Mouse (Mus musculus) CH12.LX (cell line): ENCODE results near the gene Als2cl. TPM values are rescaled to one million over a fixed set of nuclear protein-coding genes. Genes with fewer than 3 reads are reported as not detected.

Experiments
- DNase-seq: peaks from one replicate; pipeline ENCODE4 v3.0.0-alpha.2; 2013; ENCODE audit errors: extremely low read depth
- H3K27ac ChIP-seq: 2 replicates; pipeline ENCODE4 v1.5.1; 2012; ENCODE audit warnings: low read depth, mild to moderate bottlenecking, control low read depth, moderate library complexity; ENCODE audit not compliant: insufficient read depth
- H3K27me3 ChIP-seq: replicated peaks from 2 replicates; pipeline ENCODE3; 2012; ENCODE audit warnings: inconsistent platforms
- H3K36me3 ChIP-seq, 2 experiments: replicated peaks in 1 of 2; 2 replicates each; pipeline versions ENCODE3 to v1.6.1; 2012; ENCODE audit warnings: inconsistent platforms in 1 of 2, low read length in 1 of 2, mild to moderate bottlenecking in 1 of 2, mixed read lengths in 1 of 2, moderate library complexity in 1 of 2; ENCODE audit not compliant: control insufficient read depth in 1 of 2, insufficient read depth in 1 of 2
- H3K4me1 ChIP-seq, 2 experiments: 2 replicates each; pipeline ENCODE4 v1.6.1; 2012; ENCODE audit warnings: inconsistent platforms in 1 of 2, moderate library complexity in 1 of 2; ENCODE audit not compliant: insufficient read depth in 2 of 2, control insufficient read depth in 1 of 2
- H3K4me2 ChIP-seq: 2 replicates; pipeline ENCODE4 v1.6.1; 2012; ENCODE audit warnings: low read depth, mild to moderate bottlenecking, control low read depth; ENCODE audit not compliant: poor library complexity, insufficient read depth, severe bottlenecking
- H3K4me3 ChIP-seq, 3 experiments: fragments of 150-350 bp in 1 of 3; sonication (generic) in 1 of 3; replicated peaks in 1 of 3; 2 replicates each; pipeline versions ENCODE3 to v1.5.1; 2011 to 2012; ENCODE audit warnings: low read depth in 2 of 3, low read length in 2 of 3, mild to moderate bottlenecking in 2 of 3, moderate library complexity in 2 of 3, control low read depth in 1 of 3, improper control_type of control experiment in 1 of 3, inconsistent platforms in 1 of 3, mixed read lengths in 1 of 3; ENCODE audit not compliant: poor library complexity in 1 of 3
- H3K79me2 ChIP-seq: replicated peaks from 2 replicates; pipeline ENCODE4 v1.6.1; 2012; ENCODE audit warnings: mild to moderate bottlenecking, moderate library complexity; ENCODE audit not compliant: control insufficient read depth, poor library complexity, insufficient read depth, severe bottlenecking; ENCODE audit errors: extremely low read depth
- H3K9ac ChIP-seq: 2 replicates; pipeline ENCODE4 v1.6.1; 2012; ENCODE audit warnings: low read depth, mild to moderate bottlenecking, control low read depth, moderate library complexity; ENCODE audit not compliant: insufficient read depth
- H3K9me3 ChIP-seq: replicated peaks from 2 replicates; pipeline ENCODE3; 2012; ENCODE audit warnings: low read length, inconsistent platforms, mixed read lengths
- CHD1 ChIP-seq: IDR thresholded peaks from 2 replicates; pipeline ENCODE4 v1.6.1; 2012; ENCODE audit warnings: low read depth, low read length, improper control_type of control experiment, inconsistent platforms
- CTCF ChIP-seq, 2 experiments: IDR thresholded peaks in 1 of 2; conservative IDR thresholded peaks in 1 of 2; 2 replicates each; pipeline ENCODE4 v1.5.1; 2011 to 2012; ENCODE audit warnings: low read depth in 2 of 2, low read length in 2 of 2, improper control_type of control experiment in 1 of 2, inconsistent platforms in 1 of 2, mild to moderate bottlenecking in 1 of 2, moderate library complexity in 1 of 2
- E2F4 ChIP-seq: IDR thresholded peaks from 2 replicates; pipeline ENCODE4 v1.6.1; 2011; ENCODE audit warnings: low read depth, low read length, improper control_type of control experiment; ENCODE audit not compliant: insufficient replicate concordance
- ELF1 ChIP-seq: IDR thresholded peaks from 2 replicates; pipeline ENCODE4 v1.6.1; 2014; ENCODE audit warnings: low read depth, mild to moderate bottlenecking, inconsistent platforms, low read length, improper control_type of control experiment
- EP300 ChIP-seq: IDR thresholded peaks from 2 replicates; pipeline ENCODE4 v1.6.1; 2011; ENCODE audit warnings: low read length, improper control_type of control experiment
- ETS1 ChIP-seq: conservative IDR thresholded peaks from 2 replicates; pipeline ENCODE4 v1.6.1; 2012; ENCODE audit warnings: low read depth, mild to moderate bottlenecking, inconsistent platforms, low read length, improper control_type of control experiment, moderate library complexity
- GABPA ChIP-seq: IDR thresholded peaks from 2 replicates; pipeline ENCODE4 v1.6.1; 2012; ENCODE audit warnings: low read depth, low read length, improper control_type of control experiment, inconsistent platforms; ENCODE audit not compliant: insufficient replicate concordance
- HCFC1 ChIP-seq: IDR thresholded peaks from 2 replicates; pipeline ENCODE4 v1.6.1; 2012; ENCODE audit warnings: low read depth, mild to moderate bottlenecking, inconsistent platforms, low read length, improper control_type of control experiment
- IRF4 ChIP-seq: IDR thresholded peaks from 2 replicates; pipeline ENCODE4 v1.6.1; 2014; ENCODE audit warnings: low read depth, mild to moderate bottlenecking, inconsistent platforms, low read length, improper control_type of control experiment
- JUND ChIP-seq: conservative IDR thresholded peaks from 2 replicates; pipeline ENCODE4 v1.6.1; 2011; ENCODE audit warnings: low read depth, low read length, improper control_type of control experiment
- KAT2A ChIP-seq: IDR thresholded peaks from 2 replicates; pipeline ENCODE4 v1.6.1; 2012; ENCODE audit warnings: low read length, improper control_type of control experiment, inconsistent platforms; ENCODE audit not compliant: insufficient replicate concordance
- MAFK ChIP-seq: IDR thresholded peaks from 2 replicates; pipeline ENCODE4 v1.6.1; 2011; ENCODE audit warnings: low read length, improper control_type of control experiment; ENCODE audit not compliant: insufficient replicate concordance
- MAX ChIP-seq: IDR thresholded peaks from 2 replicates; pipeline ENCODE4 v1.6.1; 2011; ENCODE audit warnings: low read length, improper control_type of control experiment
- MAZ ChIP-seq: IDR thresholded peaks from 2 replicates; pipeline ENCODE4 v1.6.1; 2012; ENCODE audit warnings: low read depth, mild to moderate bottlenecking, inconsistent platforms, low read length, improper control_type of control experiment, moderate library complexity
- MEF2A ChIP-seq: IDR thresholded peaks from 2 replicates; pipeline ENCODE4 v1.6.1; 2014; ENCODE audit warnings: low read depth, mild to moderate bottlenecking, inconsistent platforms, low read length, improper control_type of control experiment, borderline replicate concordance
- MXI1 ChIP-seq: IDR thresholded peaks from 2 replicates; pipeline ENCODE4 v1.6.1; 2011; ENCODE audit warnings: mild to moderate bottlenecking, low read depth, low read length, improper control_type of control experiment
- MYC ChIP-seq: IDR thresholded peaks from 2 replicates; pipeline ENCODE4 v1.6.1; 2011; ENCODE audit warnings: low read depth, mild to moderate bottlenecking, improper control_type of control experiment, low read length
- NRF1 ChIP-seq: IDR thresholded peaks from 2 replicates; pipeline ENCODE4 v1.6.1; 2014; ENCODE audit warnings: low read depth, mild to moderate bottlenecking, inconsistent platforms, low read length, improper control_type of control experiment, moderate library complexity
- POLR2AphosphoS2 ChIP-seq: IDR thresholded peaks from 2 replicates; pipeline ENCODE4 v1.6.1; 2011; ENCODE audit warnings: low read depth, low read length, improper control_type of control experiment
- RAD21 ChIP-seq: IDR thresholded peaks from 2 replicates; pipeline ENCODE4 v1.6.1; 2011; ENCODE audit warnings: low read depth, mild to moderate bottlenecking, low read length, improper control_type of control experiment, moderate library complexity
- SIN3A ChIP-seq: IDR thresholded peaks from 2 replicates; pipeline ENCODE4 v1.6.1; 2012; ENCODE audit warnings: low read length, improper control_type of control experiment, inconsistent platforms
- TCF12 ChIP-seq: IDR thresholded peaks from 2 replicates; pipeline ENCODE4 v1.6.1; 2014; ENCODE audit warnings: low read depth, mild to moderate bottlenecking, inconsistent platforms, low read length, improper control_type of control experiment
- USF1 ChIP-seq: IDR thresholded peaks from 2 replicates; pipeline ENCODE4 v1.6.1; 2014; ENCODE audit warnings: low read depth, mild to moderate bottlenecking, inconsistent platforms, low read length, improper control_type of control experiment
- USF2 ChIP-seq: conservative IDR thresholded peaks from 2 replicates; pipeline ENCODE4 v1.6.1; 2011; ENCODE audit warnings: low read depth, low read length, improper control_type of control experiment
- ZC3H11A ChIP-seq: IDR thresholded peaks from 2 replicates; pipeline ENCODE4 v1.6.1; 2012; ENCODE audit warnings: low read depth, mild to moderate bottlenecking, inconsistent platforms, low read length, improper control_type of control experiment
- ZKSCAN1 ChIP-seq: IDR thresholded peaks from 2 replicates; pipeline ENCODE4 v1.6.1; 2012; ENCODE audit warnings: low read depth, inconsistent platforms, low read length, improper control_type of control experiment, borderline replicate concordance
- dilution Hi-C: fragments of 300-500 bp; cut with MboI; formaldehyde crosslinking; loops from 2 replicates; pipeline ENCODE4 v1.14.3; 2020; ENCODE audit warnings: low sequenced_read_pairs; ENCODE audit not compliant: extremely low pct_unique_long_range_greater_than_20kb, extremely low pct_ligation_motif_present
- in situ Hi-C: fragments of 300-500 bp; cut with MboI; formaldehyde crosslinking; loops from 3 replicates; pipeline ENCODE4 v1.14.3; 2019; ENCODE audit warnings: low sequenced_read_pairs, low pct_ligation_motif_present, low pct_unique_long_range_greater_than_20kb, mixed read lengths
- polyA plus RNA-seq: library from polyadenylated mRNA; unstranded; fragments of >175 nt; gene quantifications from 2 replicates; pipeline ENCODE4 v1.2.1, GENCODE M21; 2012; ENCODE audit warnings: low read depth; ENCODE audit not compliant: insufficient read length
- total RNA-seq, 2 experiments: library from RNA; depleted of rRNA; stranded (reverse); fragments of 300-350 nt in 1 of 2; fragments of >200 nt in 1 of 2; gene quantifications; 2 replicates each; pipeline ENCODE4 v1.2.3; 2012 to 2014

The Als2cl gene
- total and polyA plus RNA-seq, 3 experiments: 2.4 to 3.4 (median 2.5) TPM

DNA sequence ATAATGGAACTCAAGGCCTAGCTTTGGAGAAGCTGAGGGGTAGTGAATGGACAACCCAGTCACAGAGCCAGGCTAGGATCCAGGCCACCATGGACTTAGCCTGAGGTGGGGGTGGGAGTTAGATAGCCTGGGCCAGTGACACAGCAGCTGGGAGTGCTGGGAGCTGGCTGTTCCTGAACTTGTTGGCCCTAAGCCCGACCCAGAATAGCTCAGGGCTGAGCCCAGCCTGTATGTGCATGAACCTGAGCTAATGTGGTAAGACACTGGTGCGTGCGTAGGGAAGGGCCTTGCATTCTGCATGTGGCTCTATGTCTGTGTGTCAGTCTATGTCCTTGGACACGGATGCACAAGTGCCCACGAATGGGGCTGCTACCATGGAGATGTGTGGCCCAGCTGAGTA lies 1.8 kb upstream of the Als2cl start:
- Histone ChIP-seq H3K9ac (no peak overlapping the region), H3K4me1 (no peaks in the 10 kb centered on the region), H3K9me3 (no peaks in the 10 kb centered on the region), H3K79me2 (no peaks in the 10 kb centered on the region), H3K4me2 (no peak overlapping the region), H3K27me3 (peaks cover 28% of the 10 kb centered on the region), H3K36me3 (no peaks in the 10 kb centered on the region), H3K27ac (no peak overlapping the region), H3K4me3 (no peak overlapping the region)
- TF ChIP-seq MEF2A (no peak), CTCF (conservative IDR thresholded peaks at IDR 0.05 in 1 of 2, IDR thresholded peaks at IDR 0.05 in 1 of 2; ENCODE audit: low read depth in 2 of 2, low read length in 2 of 2) (no peak), EP300 (no peak), ETS1 (no peak), ZKSCAN1 (no peak), HCFC1 (no peak), USF2 (no peak), KAT2A (no peak), MYC (no peak), GABPA (no peak), IRF4 (no peak), JUND (no peak), MAFK (no peak), MXI1 (no peak), E2F4 (no peak), CHD1 (no peak), USF1 (no peak), SIN3A (no peak), TCF12 (no peak), MAZ (no peak)
- no peak for DNase-seq
- in situ Hi-C loops (loop anchor here (5.0 kb wide), 1 partner anchor 151 kb away; no protein-coding TSS in a partner anchor), dilution Hi-C loops (no loop called here)

DNA sequence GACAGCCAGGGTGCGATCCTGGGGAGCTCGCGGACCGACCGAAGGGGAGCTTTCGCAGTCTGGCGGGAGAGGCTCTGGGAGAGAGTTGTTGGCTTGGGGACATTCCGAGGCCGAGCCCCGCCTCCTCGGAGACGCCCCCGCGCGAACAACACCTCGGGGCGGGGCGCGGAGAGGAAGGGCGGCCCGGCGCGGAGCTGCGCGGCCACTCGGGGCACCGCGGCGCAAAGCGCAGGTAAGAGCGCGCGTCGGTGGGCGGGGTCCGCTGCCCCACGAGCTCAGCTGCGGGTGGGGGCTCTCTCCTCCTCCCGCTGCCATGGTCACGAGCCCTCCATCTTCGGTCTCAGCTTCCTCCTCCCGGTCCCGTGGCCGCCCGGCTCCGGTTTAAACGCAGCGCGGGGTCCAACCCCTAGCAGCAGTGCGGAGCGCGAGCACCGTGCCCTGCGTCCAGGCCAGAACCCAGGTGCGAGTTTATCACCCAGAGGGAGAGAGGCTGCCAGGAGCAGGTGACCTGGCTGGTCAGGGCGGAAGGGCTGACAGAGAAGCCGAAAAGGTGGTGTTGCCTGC lies 410 bp downstream of the Als2cl start, which contains the start of gene Tmie:
Gene Tmie, minus strand, starts transcription at position 116 of the 564 bp plus-strand sequence.
- Histone ChIP-seq H3K36me3 (no peaks in the 10 kb centered on the region), H3K9ac (no peak within 1 kb of the TSS), H3K27me3 (peaks cover 28% of the 10 kb centered on the region), H3K9me3 (no peaks in the 10 kb centered on the region), H3K79me2 (no peaks in the 10 kb centered on the region), H3K4me2 (peak within 1 kb of the TSS; percentile 38; the same call in 1 of the 2 replicates), H3K4me1 (no peaks in the 10 kb centered on the region), H3K4me3 (peak within 1 kb of the TSS in 1 of 3 experiments; percentile 29), H3K27ac (no peak within 1 kb of the TSS)
- in situ Hi-C loops: loop anchor here (5.0 kb wide), 1 partner anchor 153 kb away; no protein-coding TSS in a partner anchor
- no peak for TF ChIP-seq NRF1
- TF ChIP-seq USF2: no peak
- no peak for TF ChIP-seq MAFK
- TF ChIP-seq ETS1: no peak
- no peak for TF ChIP-seq MAX
- no peak for TF ChIP-seq ZC3H11A
- TF ChIP-seq POLR2AphosphoS2: no peak
- TF ChIP-seq RAD21: no peak
- no peak for TF ChIP-seq CHD1
- no peak for TF ChIP-seq GABPA
- TF ChIP-seq ELF1: no peak
- no peak for TF ChIP-seq SIN3A
- DNase-seq: no peak
- dilution Hi-C loops: no loop called here
